Mouse (Mus musculus): ENCODE results near the gene Adcy1. TPM values are rescaled to one million over a fixed set of nuclear protein-coding genes. Genes with fewer than 3 reads are reported as not detected.
A peak's percentile ranks its signal among the peaks of the same experiment; 100 is the strongest.

The Adcy1 gene
- total and polyA plus RNA-seq, 2 experiments from 2014 or later = 12.6 to 142 TPM

DNA sequence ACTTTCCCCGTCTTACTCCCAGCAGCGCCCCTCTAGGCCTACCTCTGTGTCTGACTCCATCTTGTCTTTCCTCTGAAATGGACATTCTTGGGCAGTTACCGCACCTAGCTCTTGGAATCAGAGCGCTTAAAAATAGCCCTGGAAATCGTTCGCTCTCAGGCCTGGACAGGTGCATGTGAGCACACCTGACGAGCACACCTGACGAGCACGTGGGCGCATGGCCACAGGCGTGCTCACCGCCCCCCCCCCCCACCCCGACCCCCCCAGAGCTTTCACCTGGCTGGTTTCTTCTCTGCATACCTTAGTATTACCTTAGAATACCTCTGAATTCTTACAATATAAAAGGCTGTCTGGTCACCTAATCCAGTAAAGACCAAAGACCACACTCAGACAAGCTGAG, 125.2 kb downstream of the Adcy1 start, which contains the start of gene Gm11985:
Gene Gm11985 (minus strand): TSS at position 101 of the 400 bp plus-strand sequence.
- DNase-seq (ENCODE audit: low spot score) (no peak), ATAC-seq (ENCODE audit: low FRiP score) (no peak)
- H3K4me3 ChIP-seq (ENCODE audit: low read depth, low read length) = no peak within 1 kb of the TSS
- no peaks in the 10 kb centered on the region for H3K4me1 ChIP-seq (ENCODE audit: insufficient read depth, low read length)
- WGBS = 89% methylated on average over 13 of the region's 13 CpGs
- no peaks in the 10 kb centered on the region for H3K36me3 ChIP-seq (ENCODE audit: insufficient read depth, low read length)
- H3K4me2 ChIP-seq (ENCODE audit: low read depth, low read length, poor library complexity, severe bottlenecking) = no peak within 1 kb of the TSS
- no peaks in the 10 kb centered on the region for H3K27me3 ChIP-seq (ENCODE audit: insufficient read depth, low read length)
- TF ChIP-seq CTCF (IDR thresholded peaks at IDR 0.05) = no peak
- no peaks in the 10 kb centered on the region for H3K9me3 ChIP-seq (ENCODE audit: low read length)
- H3K27ac ChIP-seq (ENCODE audit: low read depth, low read length) = no peak within 1 kb of the TSS
- no peak within 1 kb of the TSS for H3K9ac ChIP-seq (replicated peaks; ENCODE audit: low read length, poor library complexity, severe bottlenecking)

DNA sequence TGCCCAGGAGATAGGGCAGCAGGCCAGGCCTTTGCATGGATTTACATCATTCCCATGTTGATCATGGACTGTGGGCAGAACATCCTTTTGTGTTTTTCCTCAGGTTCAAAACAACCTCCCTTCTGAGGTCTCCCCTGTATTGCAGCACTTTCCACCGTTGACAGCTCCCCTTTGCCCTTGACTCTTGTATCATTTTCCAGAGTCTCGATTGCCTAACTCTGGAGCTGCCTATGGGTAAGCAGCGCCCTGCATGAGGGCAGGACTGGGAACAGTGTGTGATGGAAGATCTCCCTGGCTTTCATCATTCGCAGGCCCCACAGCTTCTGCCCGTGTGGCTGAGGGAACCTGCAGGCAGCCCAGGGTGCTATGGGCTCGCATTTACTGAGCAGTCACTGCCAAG, 129.4 kb downstream of the Adcy1 start:
- Histone ChIP-seq H3K4me2 (ENCODE audit: low read depth, low read length, poor library complexity, severe bottlenecking) (no peak overlapping the region), H3K4me3 (ENCODE audit: low read depth, low read length) (no peak overlapping the region), H3K4me1 (ENCODE audit: insufficient read depth, low read length) (no peaks in the 10 kb centered on the region; the same call in 1 of the 2 replicates), H3K9ac (replicated peaks; ENCODE audit: low read length, poor library complexity, severe bottlenecking) (no peak overlapping the region), H3K27me3 (ENCODE audit: insufficient read depth, low read length) (peaks cover 4% of the 10 kb centered on the region; the same call in 1 of the 2 replicates), H3K27ac (ENCODE audit: low read depth, low read length) (no peak overlapping the region), H3K9me3 (ENCODE audit: low read length) (no peaks in the 10 kb centered on the region), H3K36me3 (ENCODE audit: insufficient read depth, low read length) (no peaks in the 10 kb centered on the region)
- ATAC-seq (ENCODE audit: low FRiP score) (no peak), DNase-seq (ENCODE audit: low spot score) (no peak)
- no peak for TF ChIP-seq CTCF (IDR thresholded peaks at IDR 0.05)
- WGBS = 66% methylated on average over 6 of the region's 6 CpGs

DNA sequence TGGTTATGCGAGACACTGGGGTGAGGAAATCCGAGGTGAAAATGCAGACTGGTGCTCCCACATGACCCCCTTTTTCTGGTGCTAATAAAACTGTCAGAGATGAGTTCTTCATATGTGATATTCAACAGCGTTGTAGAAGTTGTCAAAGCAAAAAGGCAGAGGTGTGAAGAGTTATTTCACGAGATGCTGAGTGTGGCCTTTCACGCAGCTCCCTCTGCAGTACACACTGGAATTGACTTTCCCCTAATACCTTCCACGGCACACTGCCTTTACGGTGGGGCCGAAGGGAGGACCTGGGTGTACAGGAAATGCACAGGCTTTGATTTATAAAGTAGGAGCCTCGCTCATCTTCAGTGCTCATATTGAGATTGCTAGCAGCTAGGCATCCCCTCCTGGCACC, 129.8 kb downstream of the Adcy1 start:
- WGBS = 75% methylated on average over 9 of the region's 9 CpGs
- H3K4me3 ChIP-seq (ENCODE audit: low read depth, low read length) = no peak overlapping the region
- H3K27me3 ChIP-seq (ENCODE audit: insufficient read depth, low read length) = peaks cover 4% of the 10 kb centered on the region; the same call in 1 of the 2 replicates
- H3K36me3 ChIP-seq (ENCODE audit: insufficient read depth, low read length) = no peaks in the 10 kb centered on the region
- H3K9ac ChIP-seq (replicated peaks; ENCODE audit: low read length, poor library complexity, severe bottlenecking) = no peak overlapping the region
- no peak overlapping the region for H3K4me2 ChIP-seq (ENCODE audit: low read depth, low read length, poor library complexity, severe bottlenecking)
- no peak overlapping the region for H3K27ac ChIP-seq (ENCODE audit: low read depth, low read length)
- H3K4me1 ChIP-seq (ENCODE audit: insufficient read depth, low read length) = no peaks in the 10 kb centered on the region; the same call in 1 of the 2 replicates
- no peaks in the 10 kb centered on the region for H3K9me3 ChIP-seq (ENCODE audit: low read length)
- peak; percentile 14 for DNase-seq (ENCODE audit: low spot score)
- TF ChIP-seq CTCF (IDR thresholded peaks at IDR 0.05) = peak; percentile 51
- no peak for ATAC-seq (ENCODE audit: low FRiP score)

DNA sequence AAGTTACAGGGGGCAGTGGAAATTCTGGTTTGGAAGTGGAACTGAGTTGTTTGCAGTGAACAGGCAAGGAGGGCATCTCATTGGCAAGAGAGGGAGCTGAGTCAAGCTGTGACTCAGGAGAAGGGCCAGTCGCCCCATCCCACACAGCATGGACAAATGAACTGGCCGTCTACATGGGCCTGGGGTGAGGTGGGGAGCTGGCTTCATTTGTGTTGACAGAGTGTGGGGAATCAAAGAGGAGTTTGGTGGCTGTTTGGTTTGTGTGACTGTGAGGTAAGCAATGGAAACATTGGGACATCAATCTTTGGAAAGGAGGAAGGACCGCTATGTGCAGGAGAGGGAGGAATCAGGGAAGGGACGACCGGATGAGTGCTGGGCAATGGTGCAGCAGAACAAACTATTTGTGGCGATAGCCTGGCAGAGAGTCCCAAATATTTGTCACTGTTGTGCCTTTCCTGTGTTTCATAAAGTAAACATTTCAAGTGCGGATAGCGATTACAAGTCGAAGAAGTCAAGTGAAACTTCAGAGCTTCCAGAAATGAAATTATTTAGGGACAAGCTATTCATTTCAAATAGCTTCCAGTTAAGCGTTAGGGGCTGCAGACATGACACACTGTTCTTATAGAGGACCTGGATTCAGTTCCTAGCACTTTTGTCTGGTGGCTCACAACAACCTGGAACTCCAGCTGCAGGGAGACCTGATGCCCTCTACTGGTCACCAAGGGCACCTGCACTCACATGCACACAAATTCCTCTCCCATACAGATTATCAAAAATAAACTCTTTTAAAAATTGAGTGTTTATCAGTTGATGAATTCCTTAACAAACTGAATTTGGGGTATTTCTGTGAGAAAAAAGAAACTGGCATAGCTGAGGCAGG, 131.4 kb downstream of the Adcy1 start:
- DNase-seq (ENCODE audit: low spot score) (no peak), ATAC-seq (ENCODE audit: low FRiP score) (no peak)
- Histone ChIP-seq H3K4me2 (ENCODE audit: low read depth, low read length, poor library complexity, severe bottlenecking) (no peak overlapping the region), H3K4me3 (ENCODE audit: low read depth, low read length) (no peak overlapping the region), H3K27ac (ENCODE audit: low read depth, low read length) (no peak overlapping the region), H3K9ac (replicated peaks; ENCODE audit: low read length, poor library complexity, severe bottlenecking) (no peak overlapping the region), H3K9me3 (ENCODE audit: low read length) (no peaks in the 10 kb centered on the region), H3K4me1 (ENCODE audit: insufficient read depth, low read length) (no peaks in the 10 kb centered on the region; the same call in 1 of the 2 replicates), H3K27me3 (ENCODE audit: insufficient read depth, low read length) (peaks cover 4% of the 10 kb centered on the region; the same call in 1 of the 2 replicates), H3K36me3 (ENCODE audit: insufficient read depth, low read length) (no peaks in the 10 kb centered on the region)
- 94% methylated on average over 10 of the region's 10 CpGs for WGBS
- TF ChIP-seq CTCF (IDR thresholded peaks at IDR 0.05) = peak; percentile 30

DNA sequence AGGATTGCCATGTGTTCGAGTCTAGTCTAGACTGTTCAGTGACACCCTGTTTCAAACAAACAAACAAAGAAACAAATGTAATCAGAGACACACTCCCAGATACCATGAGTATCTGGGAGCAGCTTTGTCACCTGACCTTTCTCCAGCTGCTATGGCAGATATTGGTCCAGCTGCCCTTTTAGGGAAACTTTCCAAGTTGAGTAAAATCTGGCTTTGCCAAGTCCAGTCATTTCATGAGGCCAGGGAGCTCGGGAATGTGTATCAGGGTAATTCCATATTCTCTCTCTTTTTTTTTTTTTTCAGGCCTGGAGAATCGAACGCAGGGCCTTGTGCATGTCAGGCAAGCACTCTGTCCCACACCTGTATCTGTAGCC, 132.0 kb downstream of the Adcy1 start:
- no peaks in the 10 kb centered on the region for H3K9me3 ChIP-seq (ENCODE audit: low read length)
- no peak for ATAC-seq (ENCODE audit: low FRiP score)
- no peaks in the 10 kb centered on the region for H3K36me3 ChIP-seq (ENCODE audit: insufficient read depth, low read length)
- no peak overlapping the region for H3K4me2 ChIP-seq (ENCODE audit: low read depth, low read length, poor library complexity, severe bottlenecking)
- no peak overlapping the region for H3K27ac ChIP-seq (ENCODE audit: low read depth, low read length)
- no peak for DNase-seq (ENCODE audit: low spot score)
- H3K4me1 ChIP-seq (ENCODE audit: insufficient read depth, low read length) = no peaks in the 10 kb centered on the region; the same call in 1 of the 2 replicates
- 83% methylated on average over 4 of the region's 4 CpGs for WGBS
- no peak for TF ChIP-seq CTCF (IDR thresholded peaks at IDR 0.05)
- no peak overlapping the region for H3K9ac ChIP-seq (replicated peaks; ENCODE audit: low read length, poor library complexity, severe bottlenecking)
- no peak overlapping the region for H3K4me3 ChIP-seq (ENCODE audit: low read depth, low read length)
- H3K27me3 ChIP-seq (ENCODE audit: insufficient read depth, low read length) = peaks cover 4% of the 10 kb centered on the region; the same call in 1 of the 2 replicates

DNA sequence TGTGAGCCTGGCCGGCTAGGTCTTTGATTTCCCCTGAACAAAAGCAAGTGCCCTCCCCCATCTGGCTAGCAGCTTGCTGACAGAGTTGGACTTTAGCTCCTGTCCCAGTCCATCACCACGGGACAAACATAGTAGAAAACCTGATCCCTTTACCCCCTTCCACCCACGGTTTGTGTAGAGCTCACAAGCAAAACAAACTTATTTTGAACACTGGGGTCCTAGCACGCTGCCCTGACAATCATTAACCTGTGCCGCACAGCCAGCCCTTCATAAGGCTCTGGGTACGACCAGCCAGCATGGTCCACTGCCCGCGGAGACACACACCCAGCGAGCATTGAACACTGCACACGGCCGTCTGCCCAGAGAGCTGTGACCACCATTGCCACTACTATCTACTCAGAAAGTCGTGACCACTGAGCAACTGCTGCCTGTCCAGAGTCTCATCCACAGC, 134.2 kb downstream of the Adcy1 start, which contains the start of gene Igfbp1:
Gene Igfbp1 (plus strand): TSS at position 292 of the 451 bp plus-strand sequence.
- 23% methylated on average over 12 of the region's 12 CpGs for WGBS
- Histone ChIP-seq H3K9me3 (ENCODE audit: low read length) (no peaks in the 10 kb centered on the region), H3K4me1 (ENCODE audit: insufficient read depth, low read length) (no peaks in the 10 kb centered on the region; the same call in 1 of the 2 replicates), H3K4me2 (ENCODE audit: low read depth, low read length, poor library complexity, severe bottlenecking) (no peak within 1 kb of the TSS), H3K27me3 (ENCODE audit: insufficient read depth, low read length) (peaks cover 4% of the 10 kb centered on the region; the same call in 1 of the 2 replicates), H3K36me3 (ENCODE audit: insufficient read depth, low read length) (no peaks in the 10 kb centered on the region), H3K27ac (ENCODE audit: low read depth, low read length) (no peak within 1 kb of the TSS), H3K4me3 (ENCODE audit: low read depth, low read length) (no peak within 1 kb of the TSS), H3K9ac (replicated peaks; ENCODE audit: low read length, poor library complexity, severe bottlenecking) (no peak within 1 kb of the TSS)
- DNase-seq (ENCODE audit: low spot score) = no peak
- no peak for TF ChIP-seq CTCF (IDR thresholded peaks at IDR 0.05)
- no peak for ATAC-seq (ENCODE audit: low FRiP score)
